Comparison of ENCODE assay signal across 22 mouse cellular contexts in genomic region chr13:38080725-38081124, GRCm38 (mm10). TPM values are rescaled to one million over a fixed set of nuclear protein-coding genes. Genes with fewer than 3 reads are reported as not detected.
DNase-seq lines count a peak whose midpoint lies in the region; ATAC-seq and TF ChIP-seq lines count a peak whose summit lies in the region.
"Had no signal": no experiment of that assay in that cellular context is flagged by ENCODE, and none has a peak within 500 bp of the region (broad histone marks: within the 10 kb centered on the region; RNA-seq: fewer than 3 reads in every experiment).

No protein-coding gene starts in this region.

- no peak overlapping the region for H3K4me3 ChIP-seq in heart, embryonic 10.5 days
- H3K4me3 ChIP-seq in heart, adult 2 months = no peak overlapping the region
- peak overlapping the region; percentile 42; the same call in 1 of the 2 replicates for H3K4me3 ChIP-seq in G1E (ENCODE audit: low read depth, low read length)
- no peak overlapping the region for H3K4me3 ChIP-seq in limb, embryonic 15.5 days
- H3K4me3 ChIP-seq: forebrain, embryonic 15.5 days; heart, embryonic 13.5 days; limb, embryonic 13.5 days; liver, embryonic 15.5 days; midbrain, embryonic 12.5 days had no signal

- no peaks in the 10 kb centered on the region for H3K36me3 ChIP-seq in heart, embryonic 10.5 days
- H3K36me3 ChIP-seq in heart, adult 2 months (ENCODE audit: control insufficient read depth, insufficient read depth, low read length) = no peaks in the 10 kb centered on the region
- no peaks in the 10 kb centered on the region for H3K36me3 ChIP-seq in G1E (replicated peaks)
- H3K36me3 ChIP-seq in limb, embryonic 15.5 days = no peaks in the 10 kb centered on the region
- H3K36me3 ChIP-seq: forebrain, embryonic 15.5 days; heart, embryonic 13.5 days; limb, embryonic 13.5 days; liver, embryonic 15.5 days; midbrain, embryonic 12.5 days had no signal

- WGBS in heart, embryonic 10.5 days = 82% methylated on average over 14 of the region's 14 CpGs
- WGBS in heart, adult 2 months = 85% methylated on average over 14 of the region's 14 CpGs
- 61% methylated on average over 14 of the region's 14 CpGs for WGBS in limb, embryonic 15.5 days

- no peaks in the 10 kb centered on the region for H3K27me3 ChIP-seq in heart, embryonic 10.5 days (ENCODE audit: insufficient read depth, poor library complexity, severe bottlenecking)
- H3K27me3 ChIP-seq in heart, adult 2 months (ENCODE audit: control insufficient read depth, insufficient read depth, low read length) = no peaks in the 10 kb centered on the region
- no peaks in the 10 kb centered on the region for H3K27me3 ChIP-seq in G1E (ENCODE audit: insufficient read depth, low read length)
- H3K27me3 ChIP-seq in limb, embryonic 15.5 days = no peaks in the 10 kb centered on the region
- H3K27me3 ChIP-seq: forebrain, embryonic 15.5 days; heart, embryonic 13.5 days; limb, embryonic 13.5 days; midbrain, embryonic 12.5 days; Patski had no signal

- no peak for ATAC-seq in G1E (ENCODE audit: extremely low read depth, insufficient number of reproducible peaks, low FRiP score, poor library complexity, severe bottlenecking)
- no peak for ATAC-seq in limb, embryonic 15.5 days (ENCODE audit: insufficient number of reproducible peaks, low FRiP score, low TSS enrichment, low read depth)
- ATAC-seq: forebrain, embryonic 15.5 days; Patski had no signal

- no peak for TF ChIP-seq POLR2A in heart, adult 2 months (IDR thresholded peaks at IDR 0.05; ENCODE audit: insufficient read depth, low read depth, low read length)

- TF ChIP-seq EP300 in heart, adult 2 months (IDR thresholded peaks at IDR 0.05; ENCODE audit: insufficient read depth, low read depth, low read length) = no peak

- intact Hi-C loops in heart, adult 2 months (cut with DNase I) = no loop called here

- no peak overlapping the region for H3K9ac ChIP-seq in heart, adult 2 months (ENCODE audit: low read depth, low read length)
- no peak overlapping the region for H3K9ac ChIP-seq in limb, embryonic 15.5 days
- H3K9ac ChIP-seq: forebrain, embryonic 15.5 days; heart, embryonic 13.5 days; hindbrain, embryonic 14.5 days; limb, embryonic 13.5 days; liver, embryonic 15.5 days; midbrain, embryonic 12.5 days had no signal

- no peaks in the 10 kb centered on the region for H3K9me3 ChIP-seq in heart, embryonic 10.5 days
- no peaks in the 10 kb centered on the region for H3K9me3 ChIP-seq in G1E (replicated peaks)
- H3K9me3 ChIP-seq in limb, embryonic 15.5 days = no peaks in the 10 kb centered on the region
- H3K9me3 ChIP-seq: forebrain, embryonic 15.5 days; heart, embryonic 13.5 days; limb, embryonic 13.5 days; liver, embryonic 15.5 days; midbrain, embryonic 12.5 days had no signal

- peaks cover 45% of the 10 kb centered on the region for H3K4me1 ChIP-seq in heart, embryonic 10.5 days
- H3K4me1 ChIP-seq in heart, adult 2 months (ENCODE audit: control insufficient read depth, insufficient read depth, low read length) = no peaks in the 10 kb centered on the region
- peaks cover 67% of the 10 kb centered on the region for H3K4me1 ChIP-seq in G1E (ENCODE audit: insufficient read depth, low read depth, low read length)
- 0 out of 2 replicates have a peak, but pooled peaks cover 7% of the 10 kb centered on the region for H3K4me1 ChIP-seq in limb, embryonic 15.5 days
- H3K4me1 ChIP-seq: forebrain, embryonic 15.5 days; liver, embryonic 15.5 days; midbrain, embryonic 12.5 days had no signal

- DNase-seq in heart, embryonic 10.5 days (ENCODE audit: low spot score) = no peak
- DNase-seq in heart, adult 2 months = no peak
- DNase-seq in G1E (ENCODE audit: low spot score) = no peak
- peak; percentile 69 to 77 for DNase-seq in urinary bladder, postnatal 36 days (ENCODE audit: low spot score in 2 of 2)
- no peak for DNase-seq in embryo, embryonic 11 days
- no peak for DNase-seq in adrenal gland, postnatal 10 days
- DNase-seq: adrenal gland, adult 8-10 months; cerebellum, postnatal 14 days; gastrocnemius, postnatal 36 days; kidney, adult 11 months; lung, postnatal 10 days; thymus, adult 18-20 months; thymus, postnatal 4 days had no signal

- H3K79me2 ChIP-seq in heart, adult 2 months (replicated peaks; ENCODE audit: control insufficient read depth, insufficient read depth, low read length) = no peaks in the 10 kb centered on the region

- H3K27ac ChIP-seq in heart, embryonic 10.5 days = peak overlapping the region; percentile 69; the same call in 1 of the 2 replicates
- H3K27ac ChIP-seq in heart, adult 2 months = no peak overlapping the region
- H3K27ac ChIP-seq in limb, embryonic 15.5 days = peak overlapping the region; percentile 67
- H3K27ac ChIP-seq: forebrain, embryonic 15.5 days; heart, embryonic 13.5 days; hindbrain, embryonic 14.5 days; kidney, postnatal 0 days; limb, embryonic 13.5 days; liver, embryonic 15.5 days; midbrain, embryonic 12.5 days had no signal

- no peak for TF ChIP-seq CTCF in heart, adult 2 months (IDR thresholded peaks at IDR 0.05)
- no peak for TF ChIP-seq CTCF in G1E (IDR thresholded peaks at IDR 0.05; ENCODE audit: low read depth, low read length)

- peak overlapping the region; percentile 8; the same call in 1 of the 2 replicates for H3K4me2 ChIP-seq in limb, embryonic 15.5 days
- H3K4me2 ChIP-seq: forebrain, embryonic 15.5 days; heart, embryonic 13.5 days; hindbrain, embryonic 14.5 days; limb, embryonic 13.5 days; liver, embryonic 15.5 days; midbrain, embryonic 12.5 days had no signal

RNA-seq across cellular contexts. Expression of gene Cage1, which starts 43.9 kb away (rescaled TPM):
- 0.74 and 0.87 TPM in 2 replicates for polyA plus RNA-seq in heart, embryonic 10.5 days (2016; fragmentation: Nextera tagmentation; extraction: Ambion mirVana)
- total RNA-seq in heart, adult 2 months (2021) = 1 to 10 TPM; 1.6 to 2.3 TPM
- 0.12 and 0.41 TPM in 2 replicates for polyA plus RNA-seq in heart, adult 2 months (2012; rRNA removed)
- total RNA-seq in G1E (2014; fragmentation: Nextera tagmentation) (3.8 and 7.2 TPM in 2 replicates), G1E (2017) (1.7 and 2.9 TPM in 2 replicates)
- 0.23 and 0.33 TPM in 2 replicates for polyA plus RNA-seq in G1E (2012)
- 0.78 and 1.0 TPM in 2 replicates for polyA plus RNA-seq in limb, embryonic 15.5 days (2015; fragmentation: Nextera tagmentation; extraction: Ambion mirVana)
- 1 to 10 TPM; 3.5 to 6.2 TPM for total RNA-seq in adrenal gland, postnatal 10 days (2021)

RNA-seq across cellular contexts. Expression of gene Riok1, which starts 43.9 kb away (rescaled TPM):
- polyA plus RNA-seq in heart, embryonic 10.5 days (2016; fragmentation: Nextera tagmentation; extraction: Ambion mirVana) = 36.2 and 41.9 TPM in 2 replicates
- 1 to 10 TPM; 8.4 to 9.0 TPM for total RNA-seq in heart, adult 2 months (2021)
- 8.3 and 11.5 TPM in 2 replicates for polyA plus RNA-seq in heart, adult 2 months (2012; rRNA removed)
- 66.3 and 94.8 TPM in 2 replicates for total RNA-seq in G1E (2014; fragmentation: Nextera tagmentation)
- total RNA-seq in G1E (2017) = 77.7 and 81.4 TPM in 2 replicates
- polyA plus RNA-seq in G1E (2012) = 30.8 and 33.3 TPM in 2 replicates
- polyA plus RNA-seq in limb, embryonic 15.5 days (2015; fragmentation: Nextera tagmentation; extraction: Ambion mirVana) = 50.8 and 52.0 TPM in 2 replicates
- 10 to 100 TPM; 31.2 to 31.4 TPM for total RNA-seq in adrenal gland, postnatal 10 days (2021)

Comparison
In these comparisons a context has a peak if more than half of its experiments do, and no peak if none do; other contexts are left out.
1. DNase-seq: peak in urinary bladder, postnatal 36 days (2 of 2); none in heart, embryonic 10.5 days (single experiment), heart, adult 2 months (0 of 2), G1E (single experiment), embryo, embryonic 11 days (single experiment) and adrenal gland, postnatal 10 days (single experiment).